Mouse (Mus musculus) embryonic fibroblast, embryonic 13.5 days (primary cell): ENCODE results near the gene AC124502.3.

Experiments
- CTCF ChIP-seq: IDR thresholded peaks from 2 replicates; pipeline ENCODE4 v1.5.1; 2011; ENCODE audit warnings: mild to moderate bottlenecking, control low read depth, low read length, moderate library complexity, borderline replicate concordance; ENCODE audit not compliant: insufficient read depth
- POLR2A ChIP-seq: IDR thresholded peaks from 2 replicates; pipeline ENCODE4 v1.6.1; 2011; ENCODE audit warnings: low read depth, mild to moderate bottlenecking, control low read depth, low read length, moderate library complexity

GRCm38 (mm10) chr19:5071545-5072369 lies 33.1 kb downstream of the AC124502.3 start:
- TF ChIP-seq CTCF (no peak), POLR2A (peak; percentile 69)
